16 mouse cellular contexts compared by ENCODE assay signal in genomic region chr6:6414654-6415610, GRCm38 (mm10).
DNase-seq lines count a peak whose midpoint lies in the region; ATAC-seq lines count a peak whose summit lies in the region.
"Had no signal": no experiment of that assay in that cellular context is flagged by ENCODE, and none has a peak within 500 bp of the region (broad histone marks: within the 10 kb centered on the region; RNA-seq: fewer than 3 reads in every experiment).

No protein-coding gene starts in this region.

- H3K4me3 ChIP-seq in embryonic facial prominence, embryonic 11.5 days (ENCODE audit: low read depth, low read length) = no peak overlapping the region
- H3K4me3 ChIP-seq in embryonic facial prominence, embryonic 10.5 days = no peak overlapping the region
- H3K4me3 ChIP-seq: embryonic facial prominence, embryonic 12.5 days; limb, embryonic 13.5 days had no signal

- H3K9ac ChIP-seq in embryonic facial prominence, embryonic 11.5 days (replicated peaks; ENCODE audit: low read length) = no peak overlapping the region
- H3K9ac ChIP-seq: embryonic facial prominence, embryonic 12.5 days; limb, embryonic 13.5 days had no signal

- no peaks in the 10 kb centered on the region for H3K9me3 ChIP-seq in embryonic facial prominence, embryonic 11.5 days (replicated peaks; ENCODE audit: control insufficient read depth, low read length)
- no peaks in the 10 kb centered on the region for H3K9me3 ChIP-seq in embryonic facial prominence, embryonic 10.5 days
- H3K9me3 ChIP-seq: embryonic facial prominence, embryonic 12.5 days; limb, embryonic 13.5 days had no signal

- no peak overlapping the region for H3K27ac ChIP-seq in embryonic facial prominence, embryonic 11.5 days (replicated peaks; ENCODE audit: low read depth, low read length)
- H3K27ac ChIP-seq in embryonic facial prominence, embryonic 10.5 days (replicated peaks) = no peak overlapping the region
- H3K27ac ChIP-seq: embryonic facial prominence, embryonic 12.5 days; limb, embryonic 13.5 days had no signal

- WGBS in embryonic facial prominence, embryonic 11.5 days = 66% methylated on average over 9 of the region's 9 CpGs
- WGBS in embryonic facial prominence, embryonic 10.5 days = 76% methylated on average over 9 of the region's 9 CpGs

- H3K4me1 ChIP-seq in embryonic facial prominence, embryonic 11.5 days (ENCODE audit: control insufficient read depth, insufficient read depth, low read length) = no peaks in the 10 kb centered on the region
- peaks cover 8% of the 10 kb centered on the region for H3K4me1 ChIP-seq in embryonic facial prominence, embryonic 10.5 days
- H3K4me1 ChIP-seq: limb, embryonic 13.5 days had no signal

- no peaks in the 10 kb centered on the region for H3K27me3 ChIP-seq in embryonic facial prominence, embryonic 11.5 days (ENCODE audit: control insufficient read depth, insufficient read depth, low read length)
- H3K27me3 ChIP-seq in embryonic facial prominence, embryonic 10.5 days (replicated peaks; ENCODE audit: low read depth, poor library complexity, severe bottlenecking) = no peaks in the 10 kb centered on the region
- H3K27me3 ChIP-seq: embryonic facial prominence, embryonic 12.5 days; limb, embryonic 13.5 days had no signal

- no peak overlapping the region for H3K4me2 ChIP-seq in embryonic facial prominence, embryonic 11.5 days (ENCODE audit: low read depth, low read length)
- H3K4me2 ChIP-seq: embryonic facial prominence, embryonic 12.5 days; heart, embryonic 11.5 days; limb, embryonic 13.5 days had no signal

- H3K36me3 ChIP-seq in embryonic facial prominence, embryonic 11.5 days (replicated peaks; ENCODE audit: control insufficient read depth, insufficient read depth, low read depth, low read length) = no peaks in the 10 kb centered on the region
- H3K36me3 ChIP-seq in embryonic facial prominence, embryonic 10.5 days (replicated peaks) = no peaks in the 10 kb centered on the region
- H3K36me3 ChIP-seq: embryonic facial prominence, embryonic 12.5 days; limb, embryonic 13.5 days had no signal

- no peak for ATAC-seq in embryonic facial prominence, embryonic 11.5 days (replicated peaks; ENCODE audit: insufficient number of reproducible peaks, low FRiP score, low TSS enrichment, low read depth)
- ATAC-seq: intestine, embryonic 16.5 days had no signal

- DNase-seq in embryonic facial prominence, embryonic 11.5 days (ENCODE audit: low spot score) = peak; percentile 71
- DNase-seq in embryonic facial prominence, embryonic 10.5 days (ENCODE audit: low spot score) = no peak
- peak; percentile 3 for DNase-seq in right cerebral cortex, adult 18-20 months
- DNase-seq in right cerebral cortex, postnatal 14 days = no peak
- DNase-seq in layer of hippocampus, adult 8-10 months (ENCODE audit: low spot score in 2 of 2) = peak; percentile 8 to 11
- DNase-seq in telencephalon, adult 2 months (ENCODE audit: low read depth, low spot score) = peak; percentile 50
- DNase-seq in cerebellum, postnatal 25 days = no peak
- no peak for DNase-seq in spleen, postnatal 36 days (ENCODE audit: low spot score in 2 of 2)
- DNase-seq: adrenal gland, postnatal 14 days; kidney, postnatal 14 days; lung, adult 2 months; thymus, adult 2 months had no signal

Comparison
In these comparisons a context has a peak if more than half of its experiments do, and no peak if none do; other contexts are left out.
1. DNase-seq: peak in embryonic facial prominence, embryonic 11.5 days (single experiment), right cerebral cortex, adult 18-20 months (single experiment), layer of hippocampus, adult 8-10 months (2 of 2) and telencephalon, adult 2 months (single experiment); none in embryonic facial prominence, embryonic 10.5 days (single experiment), right cerebral cortex, postnatal 14 days (single experiment), cerebellum, postnatal 25 days (0 of 2) and spleen, postnatal 36 days (0 of 2).